ENCODE assay signal across 10 mouse cellular contexts in the genomic region with DNA sequence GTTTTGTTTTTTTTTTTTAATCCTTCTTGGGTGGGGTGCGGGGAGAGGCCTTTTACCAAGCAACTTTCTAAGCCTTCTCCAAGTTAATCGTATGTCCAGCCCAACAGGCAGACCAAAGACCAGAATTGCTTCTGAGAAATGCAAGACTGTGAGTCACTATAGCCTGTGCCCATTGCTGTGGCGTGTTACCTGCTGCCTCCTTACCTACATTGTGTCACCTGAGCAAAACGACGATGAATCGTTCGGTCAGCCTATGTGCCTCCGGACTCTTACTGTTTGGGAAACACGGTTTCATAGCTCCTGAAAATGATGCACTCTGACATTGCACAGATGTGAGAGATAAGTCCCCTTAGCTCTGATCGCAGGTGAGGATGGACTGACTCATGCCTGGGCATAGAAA. TPM values are rescaled to one million over a fixed set of nuclear protein-coding genes. Genes with fewer than 3 reads are reported as not detected.
A peak's percentile ranks its signal among the peaks of the same experiment; 100 is the strongest.
DNase-seq lines count a peak whose midpoint lies in the region; ATAC-seq and TF ChIP-seq lines count a peak whose summit lies in the region.
"Had no signal": no experiment of that assay in that cellular context is flagged by ENCODE, and none has a peak within 500 bp of the region (broad histone marks: within the 10 kb centered on the region; RNA-seq: fewer than 3 reads in every experiment).

No protein-coding gene starts in this region.

- TF ChIP-seq POLR2A in cerebellum, adult 2 months (IDR thresholded peaks at IDR 0.05; ENCODE audit: borderline replicate concordance, insufficient read depth, low read length): no peak
- TF ChIP-seq POLR2A in limb, embryonic 14.5 days (IDR thresholded peaks at IDR 0.05; ENCODE audit: borderline replicate concordance, extremely low read depth, insufficient read depth, insufficient read length): no peak

- no peak overlapping the region for H3K27ac ChIP-seq in cerebellum, adult 2 months (ENCODE audit: insufficient read depth, low read length)
- no peak overlapping the region for H3K27ac ChIP-seq in neural tube, embryonic 11.5 days (ENCODE audit: low read depth, low read length)
- H3K27ac ChIP-seq in limb, embryonic 14.5 days (replicated peaks; ENCODE audit: low read depth, low read length): no peak overlapping the region
- H3K27ac ChIP-seq: macrophage had no signal

- DNase-seq in cerebellum, adult 2 months: no peak
- DNase-seq in cerebellum, adult 11 months: no peak
- DNase-seq in neural tube, embryonic 11.5 days (ENCODE audit: low spot score): no peak
- DNase-seq in neural tube, embryonic 10.5 days (ENCODE audit: extremely low spot score, low spot score): no peak
- no peak for DNase-seq in limb, embryonic 14.5 days (ENCODE audit: low spot score)
- DNase-seq in urinary bladder, postnatal 14 days (ENCODE audit: low spot score): peak; percentile 38
- DNase-seq in right cerebral cortex, postnatal 10 days (ENCODE audit: low spot score in 2 of 2): no peak
- DNase-seq in right cerebral cortex, postnatal 4 days: no peak
- DNase-seq: adrenal gland, postnatal 36 days had no signal

- H3K36me3 ChIP-seq in neural tube, embryonic 11.5 days (ENCODE audit: control insufficient read depth, insufficient read depth, low read length): no peaks in the 10 kb centered on the region
- no peaks in the 10 kb centered on the region for H3K36me3 ChIP-seq in limb, embryonic 14.5 days (ENCODE audit: control insufficient read depth, insufficient read depth, low read length)

- H3K4me2 ChIP-seq in neural tube, embryonic 11.5 days (ENCODE audit: low read depth): peak overlapping the region; percentile 86
- peak overlapping the region; percentile 97 for H3K4me2 ChIP-seq in limb, embryonic 14.5 days (replicated peaks; ENCODE audit: low read depth, low read length, severe bottlenecking)

- H3K9me3 ChIP-seq in neural tube, embryonic 11.5 days (ENCODE audit: control insufficient read depth, low read length): no peaks in the 10 kb centered on the region
- no peaks in the 10 kb centered on the region for H3K9me3 ChIP-seq in limb, embryonic 14.5 days (ENCODE audit: control insufficient read depth, low read length)

- H3K4me1 ChIP-seq in cerebellum, adult 2 months (ENCODE audit: control insufficient read depth, insufficient read depth, low read length): 0 out of 2 replicates have a peak, but pooled peaks cover 3% of the 10 kb centered on the region
- H3K4me1 ChIP-seq in neural tube, embryonic 11.5 days (ENCODE audit: control insufficient read depth, insufficient read depth, low read length): no peaks in the 10 kb centered on the region
- no peaks in the 10 kb centered on the region; the same call in 1 of the 2 replicates for H3K4me1 ChIP-seq in limb, embryonic 14.5 days (ENCODE audit: control insufficient read depth, insufficient read depth, low read length)

- ATAC-seq in neural tube, embryonic 11.5 days (ENCODE audit: insufficient read depth, low FRiP score, low TSS enrichment): no peak
- no peak for ATAC-seq in limb, embryonic 14.5 days (ENCODE audit: low FRiP score, low read depth)

- H3K9ac ChIP-seq in neural tube, embryonic 11.5 days (ENCODE audit: low read length): no peak overlapping the region
- no peak overlapping the region for H3K9ac ChIP-seq in limb, embryonic 14.5 days (ENCODE audit: low read depth, low read length, severe bottlenecking)

- peak overlapping the region; percentile 18 for H3K4me3 ChIP-seq in cerebellum, adult 2 months (replicated peaks; ENCODE audit: insufficient read depth, low read depth, low read length)
- H3K4me3 ChIP-seq in neural tube, embryonic 11.5 days (ENCODE audit: low read depth, low read length): no peak overlapping the region
- H3K4me3 ChIP-seq in limb, embryonic 14.5 days (replicated peaks; ENCODE audit: low read length): peak overlapping the region; percentile 72

- no peak for TF ChIP-seq CTCF in cerebellum, adult 2 months (IDR thresholded peaks at IDR 0.05; ENCODE audit: borderline replicate concordance, insufficient read depth, low read depth, low read length)

- 12% methylated on average over 10 of the region's 10 CpGs for WGBS in cerebellum, adult 2 months
- WGBS in neural tube, embryonic 11.5 days: 9% methylated on average over 10 of the region's 10 CpGs
- WGBS in limb, embryonic 14.5 days: 7% methylated on average over 10 of the region's 10 CpGs

- H3K27me3 ChIP-seq in cerebellum, adult 2 months (ENCODE audit: control insufficient read depth, insufficient read depth, low read length): no peaks in the 10 kb centered on the region
- H3K27me3 ChIP-seq in neural tube, embryonic 11.5 days (ENCODE audit: control insufficient read depth, insufficient read depth, low read length): peaks cover 4% of the 10 kb centered on the region; the same call in 1 of the 2 replicates
- peaks cover 17% of the 10 kb centered on the region for H3K27me3 ChIP-seq in limb, embryonic 14.5 days (ENCODE audit: control insufficient read depth, insufficient read depth, low read length)

RNA-seq across cellular contexts. Expression of a gene that starts 1.0 kb away (rescaled TPM):
- 1.3 TPM in 2 replicates for polyA plus RNA-seq in cerebellum, adult 2 months (2012; rRNA removed)
- 15.1 TPM in 2 replicates for polyA plus RNA-seq in neural tube, embryonic 11.5 days (2014; fragmentation: Nextera tagmentation; extraction: Ambion mirVana)
- polyA plus RNA-seq in limb, embryonic 14.5 days (2012; rRNA removed): 2.8 and 3.1 TPM in 2 replicates
- polyA plus RNA-seq in limb, embryonic 14.5 days (2014; fragmentation: Nextera tagmentation; extraction: Ambion mirVana): 3.5 and 4.6 TPM in 2 replicates
- polyA plus RNA-seq: macrophage had no signal
